Mouse (Mus musculus) mouse embryonic stem cell (cell line): ENCODE results near the gene Il23a.
"Not testable (repeated sequence)": the region's sequence is repeated elsewhere in the genome, so short reads cannot be mapped to it uniquely, and the experiment has no call there.

Experiments used
- in situ Hi-C, 2 experiments: fragments of 300-500 bp; cut with MboI; formaldehyde crosslinking; loops; 1 replicate in 1 of 2; 3 replicates in 1 of 2; pipeline ENCODE4 v1.14.3; 2019 to 2020; ENCODE audit warnings: low sequenced_read_pairs in 2 of 2, low pct_unique_long_range_greater_than_20kb in 1 of 2, mixed read lengths in 1 of 2; ENCODE audit not compliant: unreplicated experiment in 1 of 2

The Il23a gene

DNA sequence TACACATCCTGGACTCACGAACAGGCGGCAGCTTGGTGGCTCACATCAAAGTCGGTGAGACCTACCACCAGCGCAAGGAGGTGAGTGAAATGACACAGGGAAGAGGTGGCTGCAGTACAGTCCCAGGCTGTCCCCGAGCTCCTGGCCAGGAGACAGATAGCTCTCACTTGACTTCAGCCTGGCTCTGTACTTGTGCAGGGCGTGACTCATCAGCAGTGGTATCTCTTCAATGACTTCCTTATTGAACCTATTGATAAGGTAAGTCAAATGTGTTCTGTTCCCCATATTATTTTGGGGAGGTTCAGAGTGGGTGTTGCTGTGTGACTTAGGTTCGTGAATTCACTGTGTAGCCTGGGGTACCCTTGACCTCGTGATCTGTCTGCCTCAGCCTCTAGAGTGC lies 17.0 kb upstream of the Il23a start:
- in situ Hi-C loops: no loop called here

DNA sequence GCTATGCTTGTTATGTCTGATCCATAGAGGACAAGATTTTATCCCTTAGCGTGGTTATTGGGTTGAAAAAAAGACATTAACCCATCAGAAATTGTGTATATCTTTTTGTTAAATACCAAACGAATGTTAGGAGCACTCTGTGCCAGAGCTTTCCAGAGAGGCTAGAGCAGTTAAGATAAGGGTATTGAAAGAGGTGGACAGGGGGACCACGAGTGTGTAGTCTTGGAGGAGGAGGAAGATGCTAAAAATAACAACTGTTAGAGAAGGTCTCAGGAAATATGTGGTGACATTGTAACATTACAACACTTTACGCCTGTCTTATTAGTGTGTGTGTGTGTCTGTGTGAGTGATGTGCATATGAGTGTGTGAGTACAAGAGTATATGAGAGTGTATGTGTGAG lies 12.3 kb upstream of the Il23a start:
- in situ Hi-C loops: no loop called here

DNA sequence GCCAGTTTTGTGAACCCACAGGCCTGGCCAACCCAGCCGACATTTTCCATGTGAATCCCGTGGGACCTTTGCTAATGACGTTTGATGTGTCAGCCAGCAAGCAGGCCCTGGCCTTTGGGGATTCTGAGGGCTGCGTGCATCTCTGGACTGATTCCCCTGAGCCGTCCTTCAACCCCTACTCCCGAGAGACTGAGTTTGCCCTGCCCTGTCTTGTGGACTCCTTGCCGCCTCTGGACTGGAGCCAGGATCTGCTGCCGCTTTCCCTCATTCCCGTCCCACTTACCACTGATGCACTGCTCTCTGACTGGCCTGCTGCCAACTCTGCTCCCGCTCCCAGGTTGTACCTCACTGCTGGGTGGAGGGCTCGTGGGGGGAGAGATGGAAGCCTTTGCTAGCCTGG lies 11.6 kb upstream of the Il23a start:
- in situ Hi-C loops: no loop called here

DNA sequence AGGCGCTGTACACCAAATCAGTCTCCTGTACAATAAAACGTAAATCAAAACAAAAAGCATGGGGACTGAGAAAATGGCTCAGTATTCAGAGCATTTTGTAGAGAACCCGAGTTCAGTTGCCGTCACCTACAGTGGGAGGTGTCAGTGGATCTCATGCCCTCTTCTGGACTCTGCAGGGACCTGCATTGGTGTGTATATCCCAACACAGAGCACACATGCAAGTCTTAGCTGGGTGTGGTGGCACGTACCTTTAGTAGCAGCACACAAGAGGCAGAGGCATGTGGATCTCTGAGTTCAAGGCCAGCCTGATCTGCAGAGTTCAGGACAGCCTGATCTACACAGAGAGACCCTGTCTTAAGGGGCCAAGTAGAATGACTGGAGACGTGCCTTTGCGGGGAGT lies 11.1 kb upstream of the Il23a start:
- in situ Hi-C loops: no loop called here

DNA sequence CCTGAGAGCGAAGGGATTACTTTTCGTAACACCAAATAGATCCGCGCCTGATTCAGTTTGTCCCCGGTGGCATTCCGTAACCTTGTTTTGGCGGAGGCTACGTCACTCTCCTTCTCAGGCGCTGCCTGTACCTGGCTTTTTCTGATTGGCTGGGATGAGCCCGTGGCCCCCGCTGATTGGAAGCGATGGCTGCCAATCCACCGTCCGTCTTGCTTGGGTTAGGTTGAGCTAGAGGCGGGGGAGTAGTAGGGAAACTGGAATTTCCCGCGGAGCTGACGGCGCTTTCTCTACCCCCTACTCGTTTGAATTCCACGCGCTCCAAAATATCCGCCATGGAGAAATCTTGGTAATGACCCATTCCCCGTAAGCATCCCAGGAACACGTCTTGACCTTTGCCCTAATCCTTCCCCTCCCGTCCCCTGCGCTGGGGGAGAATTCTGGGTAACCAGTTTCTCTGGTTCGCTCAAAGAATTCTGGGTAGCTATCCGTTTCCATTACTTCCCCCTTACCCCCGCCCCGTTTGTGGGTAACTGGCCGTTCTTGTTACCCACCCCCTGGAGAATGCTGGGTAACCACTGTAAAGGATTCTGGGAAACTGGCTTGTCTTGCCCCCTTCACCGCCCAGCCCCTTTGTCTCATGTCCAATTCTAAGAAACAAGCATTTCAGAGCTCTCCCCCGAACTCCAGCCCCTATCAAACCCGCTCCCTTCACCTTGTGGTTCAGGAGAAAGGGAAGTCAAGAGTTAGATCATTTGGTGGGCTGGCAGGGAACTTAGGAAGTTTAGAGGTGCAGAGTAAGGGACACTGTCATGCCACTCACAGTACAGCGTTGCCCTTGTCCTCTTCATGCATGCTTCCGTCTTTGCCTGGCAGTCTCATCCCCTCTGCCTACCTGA lies 4.8 kb upstream of the Il23a start, which contains the start of gene Pan2:
Pan2 (plus strand) TSS at position 210 of the 896 bp plus-strand sequence.
- in situ Hi-C loops: no loop called here

DNA sequence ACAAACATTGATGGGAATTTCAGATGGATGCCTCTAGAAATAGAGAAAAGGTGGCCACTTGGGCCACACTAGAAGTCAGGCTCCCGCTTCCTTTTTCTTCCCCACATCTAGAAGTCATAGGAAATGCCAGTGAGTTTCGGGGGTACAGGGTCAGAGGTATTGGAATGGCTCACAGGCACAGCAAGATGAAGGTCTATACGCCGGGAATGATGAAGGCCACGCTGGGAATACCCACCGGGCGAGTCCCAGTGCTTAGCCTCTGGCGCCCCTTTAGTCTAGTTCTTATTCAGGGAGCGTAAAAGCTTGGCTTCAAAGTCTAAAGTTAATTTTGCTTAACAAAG lies 4.2 kb upstream of the Il23a start:
- in situ Hi-C loops: no loop called here

DNA sequence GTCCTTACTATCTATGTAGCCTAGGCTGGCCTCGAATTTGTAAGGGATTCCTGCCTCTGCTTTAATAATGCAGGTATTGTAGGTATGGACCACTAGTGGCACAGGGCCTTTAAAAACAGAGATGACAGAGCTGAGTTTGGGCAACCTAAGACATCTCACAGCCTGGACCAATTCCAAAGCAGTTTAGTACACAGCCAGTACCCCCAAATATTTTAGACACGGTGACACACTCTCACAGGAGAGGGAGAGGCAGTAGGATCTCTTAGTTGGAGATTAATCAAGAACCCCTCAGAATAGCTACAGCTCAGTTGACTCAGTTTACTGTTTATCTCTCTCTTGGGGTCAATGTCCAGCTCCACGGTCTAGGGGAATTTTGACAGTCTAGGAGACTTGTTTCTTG lies 3.8 kb upstream of the Il23a start:
- in situ Hi-C loops: no loop called here

DNA sequence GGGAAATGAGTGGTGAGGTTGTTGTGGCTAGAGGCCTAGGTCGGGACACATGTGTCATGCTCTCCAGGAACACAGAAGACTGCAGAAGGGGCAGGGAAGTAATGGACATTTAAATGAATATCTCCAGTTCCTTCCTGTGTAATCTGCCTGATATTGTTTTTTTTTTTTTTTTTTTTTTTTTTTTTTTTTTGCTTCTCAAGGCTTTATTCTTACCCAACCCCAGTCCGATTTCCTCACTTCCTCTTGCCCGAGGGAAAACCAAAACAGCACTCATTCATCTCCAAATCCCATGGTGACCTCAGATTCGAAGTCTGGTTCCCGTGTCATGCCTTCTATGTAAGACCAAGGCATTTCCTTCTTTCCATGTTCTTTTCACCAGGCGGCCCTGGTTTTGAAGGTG lies 309 bp downstream of the Il23a start:
- in situ Hi-C loops: no loop called here

DNA sequence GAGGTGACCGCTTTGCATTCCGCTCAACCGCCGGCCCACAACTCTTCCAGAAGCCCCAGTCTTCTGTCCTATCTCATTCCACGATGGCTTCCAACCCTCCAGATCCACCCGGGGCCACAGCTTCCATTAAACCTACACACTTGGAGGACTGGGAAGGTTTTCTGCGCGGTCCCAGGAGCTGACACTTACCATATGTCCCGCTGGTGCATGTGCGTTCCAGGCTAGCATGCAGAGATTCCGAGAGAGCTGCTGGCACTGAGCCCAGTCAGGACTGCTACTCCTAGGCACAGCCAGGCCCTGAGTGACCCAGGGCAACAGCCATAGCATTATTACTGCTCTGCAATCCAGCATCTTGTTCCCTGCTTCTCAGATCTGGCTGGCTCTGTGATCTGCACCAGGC lies 930 bp downstream of the Il23a start:
- in situ Hi-C loops: no loop called here

DNA sequence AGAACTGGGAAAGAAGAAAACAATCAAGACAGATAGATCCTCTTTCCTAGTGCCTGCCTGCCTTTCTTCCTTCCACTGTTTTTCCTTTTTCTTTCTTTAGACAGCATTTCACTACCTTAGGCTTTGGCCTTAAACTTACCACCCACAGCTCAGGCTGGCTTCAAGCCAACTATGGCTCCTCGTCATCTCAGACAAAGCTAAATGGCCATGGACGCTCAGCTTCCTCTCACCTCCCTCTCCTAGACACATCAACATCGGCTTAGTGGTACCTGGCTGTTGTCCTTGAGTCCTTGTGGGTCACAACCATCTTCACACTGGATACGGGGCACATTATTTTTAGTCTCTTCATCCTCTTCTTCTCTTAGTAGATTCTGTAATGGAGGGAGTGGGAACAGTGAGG lies 1.3 kb downstream of the Il23a start:
- in situ Hi-C loops: no loop called here

DNA sequence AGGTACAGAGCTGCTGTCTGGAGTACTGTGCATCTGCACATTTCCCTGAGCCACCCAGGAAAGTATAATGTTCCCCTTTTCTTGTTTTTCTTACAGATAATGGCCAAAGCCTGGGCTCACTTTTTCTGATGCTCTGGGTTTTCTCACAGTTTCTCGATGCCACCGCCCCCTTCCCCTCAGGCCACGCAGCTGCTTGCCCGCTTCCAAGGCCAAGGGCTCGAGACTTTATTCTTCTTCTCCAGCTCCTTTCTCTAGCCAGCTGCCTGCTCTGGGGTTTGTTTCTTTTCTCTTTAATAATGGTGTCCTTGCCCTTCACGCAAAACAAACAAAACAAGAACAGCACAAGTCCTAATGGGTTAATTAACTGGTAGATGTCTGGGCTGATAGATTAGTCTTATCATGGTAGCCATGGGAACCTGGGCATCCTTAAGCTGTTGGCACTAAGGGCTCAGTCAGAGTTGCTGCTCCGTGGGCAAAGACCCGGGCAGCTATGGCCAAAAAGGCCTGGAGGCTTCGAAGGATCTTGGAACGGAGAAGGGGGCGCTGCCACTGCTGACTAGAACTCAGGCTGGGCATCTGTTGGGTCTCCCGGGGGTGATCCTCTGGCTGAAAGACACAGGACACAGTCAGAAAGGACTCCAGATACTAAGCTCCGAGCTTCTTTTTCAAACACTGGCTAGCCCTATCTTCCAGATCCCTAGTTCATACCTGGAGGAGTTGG lies 2.0 kb downstream of the Il23a start:
- in situ Hi-C loops: no loop called here

DNA sequence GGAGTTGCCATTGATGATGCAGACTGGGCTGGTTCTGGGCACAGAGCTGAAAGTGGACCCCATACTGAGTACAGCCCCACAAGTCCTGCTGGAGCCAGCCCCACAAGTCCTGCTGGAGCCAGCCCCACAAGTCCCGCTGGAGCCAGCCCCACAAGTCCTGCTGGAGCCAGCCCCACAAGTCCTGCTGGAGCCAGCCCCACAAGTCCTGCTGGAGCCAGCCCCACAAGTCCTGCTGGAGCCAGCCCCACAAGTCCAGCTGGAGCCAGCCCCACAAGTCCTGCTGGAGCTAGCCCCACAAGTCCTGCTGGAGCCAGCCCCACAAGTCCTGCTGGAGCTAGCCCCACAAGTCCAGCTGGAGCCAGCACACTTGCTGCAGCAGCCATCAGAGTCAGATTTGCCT lies 8.0 kb downstream of the Il23a start:
- in situ Hi-C loops: not testable (repeated sequence)

DNA sequence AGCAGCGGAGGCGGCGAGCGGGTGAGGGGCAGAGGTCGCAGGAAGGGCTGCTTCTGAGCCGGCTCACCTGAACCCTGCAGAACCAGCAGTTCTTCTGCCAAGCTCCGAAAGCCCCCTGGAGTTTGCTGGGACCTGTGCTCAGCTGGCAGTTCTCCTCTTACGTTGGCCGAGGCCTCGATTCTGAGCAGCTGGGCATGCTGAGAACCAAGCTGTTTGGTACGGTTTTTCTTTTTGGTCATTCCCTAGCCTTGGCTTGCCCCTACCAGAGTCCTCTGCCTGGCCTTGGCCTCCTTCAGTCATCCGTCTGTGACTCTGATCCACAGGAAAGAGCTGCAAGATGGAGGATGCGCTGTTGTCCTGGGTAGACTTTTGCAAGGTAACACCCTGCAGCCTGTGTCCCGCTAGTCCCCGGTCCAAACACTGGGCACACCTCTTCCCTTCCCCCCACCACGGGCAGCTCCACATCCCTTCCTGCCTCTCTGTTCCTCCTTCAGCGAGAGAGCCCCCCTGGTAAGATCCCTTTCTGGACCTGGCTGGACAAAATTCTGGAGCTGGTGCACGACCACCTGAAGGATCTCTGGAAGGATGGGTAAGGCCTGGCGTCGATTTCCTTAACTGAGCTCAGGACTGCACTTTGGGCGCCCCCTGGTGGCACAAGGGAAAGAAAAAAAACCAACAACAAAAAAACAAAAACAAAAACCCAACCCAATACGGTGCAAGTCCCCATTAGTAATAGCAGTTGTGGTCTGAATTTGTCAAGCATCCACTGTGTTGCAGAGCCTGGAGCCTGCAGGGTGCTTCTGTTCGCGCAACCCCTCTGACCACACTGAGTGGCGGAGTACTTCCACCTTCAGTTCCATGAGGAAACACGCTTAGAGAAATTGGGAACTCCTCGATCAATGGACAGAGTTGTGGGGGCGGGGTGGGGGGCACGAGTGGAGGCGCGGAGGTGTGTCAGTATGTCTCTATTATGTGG lies 14.7 kb downstream of the Il23a start:
- in situ Hi-C loops: no loop called here

DNA sequence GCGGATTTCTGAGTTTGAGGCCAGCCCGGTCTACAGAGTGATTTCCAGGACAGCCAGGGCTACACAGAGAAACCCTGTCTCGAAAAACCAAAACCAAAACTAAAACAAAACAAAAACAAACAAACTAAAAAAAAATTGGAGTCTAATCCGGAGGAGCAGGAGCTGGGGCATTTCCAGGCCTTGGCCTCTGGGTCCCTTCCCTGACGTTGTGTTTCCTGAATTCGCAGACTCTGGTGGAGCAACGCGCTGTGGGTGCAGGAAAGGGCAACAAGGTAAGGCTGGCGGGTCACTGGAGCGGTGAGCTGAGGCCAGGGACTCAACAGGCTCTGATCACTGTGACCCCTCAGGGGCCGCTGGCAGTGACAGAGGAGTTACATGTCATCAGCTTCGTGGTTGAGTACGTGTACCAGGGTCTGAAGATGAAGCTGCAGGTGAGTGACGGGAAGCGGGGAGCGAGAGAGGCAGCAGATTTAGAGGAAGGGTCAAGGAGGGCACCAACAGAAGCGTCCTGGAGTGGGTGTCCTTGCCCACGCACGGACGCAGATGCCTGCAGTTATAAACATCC lies 15.6 kb downstream of the Il23a start:
- in situ Hi-C loops: no loop called here

DNA sequence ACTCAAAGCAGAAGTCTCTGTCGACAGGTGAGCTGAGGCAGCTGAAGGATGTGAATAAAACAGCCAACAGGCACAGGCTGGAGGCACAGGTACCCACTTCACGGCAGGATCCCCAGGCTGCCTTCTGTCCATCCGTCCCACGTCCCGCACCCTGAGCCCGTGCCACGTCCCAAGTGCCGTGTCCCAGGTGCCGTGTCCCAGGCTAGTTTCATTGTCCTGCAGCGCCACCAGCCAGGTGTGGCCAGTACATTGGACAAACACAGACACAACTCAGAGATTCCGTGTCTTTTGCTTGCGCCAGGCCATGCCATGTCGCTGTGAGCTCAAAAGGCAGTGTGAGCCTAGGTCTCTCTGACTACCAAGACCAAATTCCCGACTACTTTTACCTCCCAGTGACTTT lies 16.9 kb downstream of the Il23a start:
- in situ Hi-C loops: no loop called here

DNA sequence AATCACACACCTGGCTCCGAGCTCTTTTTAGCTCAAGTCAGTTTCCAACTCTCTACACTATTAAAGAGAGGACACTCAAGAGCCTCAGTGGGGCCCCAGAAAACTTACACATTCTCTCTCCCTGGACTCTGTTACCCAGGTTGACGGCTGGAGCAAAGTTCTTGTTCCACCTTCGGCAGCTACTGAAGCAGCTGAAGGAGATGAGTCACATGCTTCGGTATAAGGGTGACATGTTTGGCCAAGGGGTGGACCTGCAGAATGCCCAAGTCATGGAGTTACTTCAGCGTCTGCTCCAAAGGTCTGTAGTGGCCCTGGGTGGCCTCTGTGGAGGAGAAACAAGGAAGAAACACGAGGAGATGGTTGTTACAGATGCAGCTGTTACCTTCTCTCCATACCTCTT lies 17.6 kb downstream of the Il23a start:
- in situ Hi-C loops: no loop called here

DNA sequence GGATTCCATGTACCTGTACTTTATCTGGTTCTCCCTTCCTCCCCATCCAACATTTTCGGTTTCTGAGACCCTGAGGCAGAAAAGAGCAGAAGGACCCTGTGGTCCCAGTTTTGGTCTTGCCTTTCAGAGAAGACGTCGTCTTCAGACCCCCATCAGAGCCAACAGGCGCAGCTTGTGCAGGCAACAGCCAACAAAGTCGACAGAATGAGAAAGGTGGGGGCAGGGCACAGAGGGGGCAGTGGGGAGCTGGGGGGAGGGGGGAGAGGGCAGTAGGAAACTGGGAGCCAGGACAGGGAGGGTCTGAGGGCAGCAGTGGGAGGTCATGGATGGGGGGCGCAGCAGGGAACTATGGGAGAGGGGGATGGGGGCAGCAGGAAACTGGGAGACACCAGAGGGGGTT lies 20.4 kb downstream of the Il23a start:
- in situ Hi-C loops: no loop called here

DNA sequence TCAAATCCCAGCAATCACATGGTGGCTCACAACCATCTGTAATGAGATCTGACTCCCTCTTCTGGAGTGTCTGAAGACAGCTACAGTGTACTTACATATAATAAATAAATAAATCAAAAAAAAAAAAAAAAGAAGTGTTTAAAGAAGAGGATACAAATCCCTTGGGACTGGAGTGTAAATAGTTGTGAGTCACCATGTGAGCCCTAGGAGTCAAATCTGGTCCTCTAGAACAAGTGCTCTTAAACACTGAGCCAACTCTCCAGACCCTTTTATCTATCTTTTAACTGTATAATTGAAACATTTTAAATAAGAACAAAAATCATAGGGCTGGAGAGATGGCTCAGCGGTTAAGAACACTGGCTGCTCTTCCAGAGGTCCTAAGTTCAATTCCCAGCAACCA lies 23.2 kb downstream of the Il23a start:
- in situ Hi-C loops: not testable (repeated sequence)
